Comparison of ENCODE assay signal across 12 mouse cellular contexts in the genomic region with DNA sequence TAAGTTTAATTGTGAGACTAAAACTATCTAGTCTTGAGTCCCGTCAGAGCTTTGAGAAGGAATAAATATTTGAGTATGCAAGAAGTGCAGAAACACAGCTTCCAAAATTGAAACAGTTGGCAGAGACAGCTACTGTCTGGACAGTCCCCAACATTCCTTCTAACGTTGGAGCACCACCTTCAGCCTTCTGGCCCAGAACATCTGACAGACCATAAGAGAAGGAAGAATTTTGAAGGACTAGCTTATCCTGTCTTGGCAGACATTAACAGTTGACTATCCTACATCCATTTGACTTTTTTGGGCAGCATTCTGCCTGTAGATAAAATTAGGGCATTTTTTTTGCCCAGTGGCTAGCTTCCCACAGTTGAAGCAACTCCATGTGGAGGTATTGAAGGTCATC. TPM values are rescaled to one million over a fixed set of nuclear protein-coding genes. Genes with fewer than 3 reads are reported as not detected.
"Had no signal": no experiment of that assay in that cellular context is flagged by ENCODE, and none has a peak within 500 bp of the region (broad histone marks: within the 10 kb centered on the region; RNA-seq: fewer than 3 reads in every experiment).

No protein-coding gene starts in this region.

- H3K27ac ChIP-seq: limb, embryonic 13.5 days; liver, embryonic 14.5 days; midbrain, embryonic 12.5 days; neural tube, embryonic 15.5 days had no signal

- H3K9ac ChIP-seq: limb, embryonic 13.5 days; liver, embryonic 14.5 days; midbrain, embryonic 12.5 days; neural tube, embryonic 15.5 days had no signal

- H3K4me3 ChIP-seq: limb, embryonic 13.5 days; midbrain, embryonic 12.5 days; neural tube, embryonic 15.5 days had no signal

- H3K4me1 ChIP-seq: limb, embryonic 13.5 days had no signal

- H3K27me3 ChIP-seq: limb, embryonic 13.5 days; midbrain, embryonic 12.5 days; neural tube, embryonic 15.5 days had no signal

- H3K36me3 ChIP-seq: limb, embryonic 13.5 days; neural tube, embryonic 15.5 days had no signal

- H3K4me2 ChIP-seq: limb, embryonic 13.5 days; midbrain, embryonic 12.5 days; neural tube, embryonic 15.5 days had no signal

- H3K9me3 ChIP-seq: limb, embryonic 13.5 days; midbrain, embryonic 12.5 days; neural tube, embryonic 15.5 days had no signal

- DNase-seq: kidney, postnatal 25 days; layer of hippocampus, postnatal 36 days; left cerebral cortex, postnatal 4 days; lung, adult 18-20 months; right cerebral cortex, adult 18-20 months; right cerebral cortex, postnatal 25 days; thymus, postnatal 4 days had no signal

RNA-seq across cellular contexts. Expression of a gene that starts 32.0 kb away (rescaled TPM):
- total RNA-seq: megakaryocyte-erythroid progenitor cell, adult 5-6 weeks had no signal
